Mouse (Mus musculus) C2C12 (cell line): ENCODE data around the gene Tomm40l.

ENCODE experiments used
- CEBPB ChIP-seq: IDR thresholded peaks from one replicate; pipeline ENCODE4 v1.6.1; 2011; ENCODE audit warnings: low read depth, mild to moderate bottlenecking, control low read depth, moderate library complexity
- CTCF ChIP-seq: IDR thresholded peaks from one replicate; pipeline ENCODE4 v1.5.1; 2011; ENCODE audit not compliant: control insufficient read depth, insufficient read depth, insufficient read length
- MAX ChIP-seq: IDR thresholded peaks from one replicate; pipeline ENCODE4 v1.6.1; 2011; ENCODE audit warnings: mild to moderate bottlenecking, control low read depth
- MYOG ChIP-seq: IDR thresholded peaks from one replicate; pipeline ENCODE4 v1.6.1; 2011; ENCODE audit not compliant: control insufficient read depth, insufficient read length; ENCODE audit errors: extremely low read depth

GRCm38 (mm10) chr1:171269848-171270572 lies 47.7 kb upstream of the Tomm40l start, which contains the start of gene B4galt3:
- TF ChIP-seq MAX (no peak), CTCF (no peak), MYOG (no peak), CEBPB (no peak)
